Mouse (Mus musculus): ENCODE results near the gene 1700088E04Rik.

DNA sequence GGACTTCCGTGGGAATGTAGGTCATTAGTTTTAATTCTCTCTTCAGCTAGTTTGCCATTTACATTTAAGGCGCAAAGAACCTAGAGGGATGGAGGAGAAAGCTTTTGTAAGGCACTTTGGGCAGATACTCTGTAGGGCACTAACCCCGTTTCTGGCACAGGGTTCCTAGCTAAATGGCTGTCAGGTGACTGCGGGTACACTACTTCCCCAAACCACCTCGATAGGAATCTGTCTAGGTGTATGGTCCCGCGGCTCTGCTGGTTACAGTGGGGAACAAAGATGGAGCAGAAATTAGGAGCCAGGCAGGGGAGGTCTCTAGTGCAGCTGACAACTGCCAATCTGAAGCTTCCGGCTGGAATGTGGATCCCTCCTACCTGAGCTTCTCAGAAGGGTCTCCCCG, 31.0 kb downstream of the 1700088E04Rik start:
- TF ChIP-seq ZNF384 (IDR thresholded peaks at IDR 0.05; ENCODE audit: low read depth, low read length) (no peak), CHD2 (IDR thresholded peaks at IDR 0.05; ENCODE audit: low read depth, low read length) (no peak), MAFK (IDR thresholded peaks at IDR 0.05; ENCODE audit: insufficient read depth, low read depth, low read length) (no peak), ZC3H11A (IDR thresholded peaks at IDR 0.05; ENCODE audit: borderline replicate concordance, low read depth, low read length) (no peak)

Data from ES-E14 (cell line).